Mouse (Mus musculus) heart, postnatal 0 days (tissue): ENCODE results near the gene Desi1. TPM values are rescaled to one million over a fixed set of nuclear protein-coding genes. Genes with fewer than 3 reads are reported as not detected.

ENCODE experiments used
- ATAC-seq: fragments of 200-750 bp; cut with Nextera tagmentation; 2 replicates; pipeline ENCODE4 v1.8.0; 2017; ENCODE audit warnings: low read depth, moderate number of reproducible peaks, moderate library complexity; ENCODE audit not compliant: insufficient read depth
- DNase-seq: peaks from one replicate; pipeline ENCODE4 v3.0.0-alpha.2; 2016; ENCODE audit warnings: low spot score
- H3K27ac ChIP-seq: fragments of 300-500 bp; sonication (generic); 2 replicates; pipeline ENCODE4 v1.5.1; 2014; ENCODE audit warnings: low read depth, mild to moderate bottlenecking
- H3K27me3 ChIP-seq: fragments of 300-500 bp; sonication (generic); 2 replicates; pipeline ENCODE4 v1.6.1; 2014; ENCODE audit warnings: low read length, mixed read lengths; ENCODE audit not compliant: control insufficient read depth, insufficient read depth
- H3K36me3 ChIP-seq: fragments of 300-500 bp; sonication (generic); replicated peaks from 2 replicates; pipeline ENCODE4 v1.6.1; 2014; ENCODE audit warnings: low read length, mixed read lengths; ENCODE audit not compliant: control insufficient read depth, insufficient read depth
- H3K4me1 ChIP-seq: fragments of 300-500 bp; sonication (generic); 2 replicates; pipeline ENCODE4 v1.6.1; 2014; ENCODE audit warnings: antibody characterized with exemption; ENCODE audit not compliant: control insufficient read depth, insufficient read depth
- H3K4me2 ChIP-seq: fragments of 300-500 bp; sonication (generic); 2 replicates; pipeline ENCODE4 v1.6.1; 2014; ENCODE audit warnings: low read depth, mild to moderate bottlenecking, low read length, moderate library complexity
- H3K4me3 ChIP-seq: fragments of 300-500 bp; sonication (generic); 2 replicates; pipeline ENCODE4 v1.5.1; 2014; ENCODE audit warnings: low read depth, low read length
- H3K9ac ChIP-seq: fragments of 300-500 bp; sonication (generic); replicated peaks from 2 replicates; pipeline ENCODE4 v1.6.1; 2014; ENCODE audit warnings: low read depth, low read length, mixed read lengths
- H3K9me3 ChIP-seq: fragments of 300-500 bp; sonication (generic); replicated peaks from 2 replicates; pipeline ENCODE4 v1.6.1; 2016; ENCODE audit warnings: low read length; ENCODE audit not compliant: control insufficient read depth
- CTCF ChIP-seq: IDR thresholded peaks from 2 replicates; pipeline ENCODE4 v1.5.1; 2016; ENCODE audit warnings: antibody characterized with exemption, control low read depth, low read depth
- EP300 ChIP-seq: IDR thresholded peaks from 2 replicates; pipeline ENCODE4 v1.6.1; 2016; ENCODE audit warnings: antibody characterized with exemption, low read depth
- WGBS: fragments of 180-500 bp; shearing (Covaris S2); extraction: QIAGEN DNeasy Blood & Tissue Kit; methylation state at CpG from one replicate; pipeline ENCODE4 v1.1.7; 2014; 5-methylcytosine and 5-hydroxymethylcytosine counted together
- polyA plus RNA-seq: library from polyadenylated mRNA; unstranded; fragments of >200 nt; fragmentation: Nextera tagmentation; extraction: Ambion mirVana; gene quantifications from 2 replicates; pipeline ENCODE4 v1.2.1, GENCODE M21; 2015
- total RNA-seq: library from RNA; depleted of rRNA; stranded (reverse); fragments of >200 nt; gene quantifications from 2 replicates; pipeline ENCODE4 v1.2.3, GENCODE M21; 2014; ENCODE audit warnings: low replicate concordance

Gene Desi1
- total and polyA plus RNA-seq, 2 experiments from 2014 or later, result 13.6 to 15.4 TPM

DNA sequence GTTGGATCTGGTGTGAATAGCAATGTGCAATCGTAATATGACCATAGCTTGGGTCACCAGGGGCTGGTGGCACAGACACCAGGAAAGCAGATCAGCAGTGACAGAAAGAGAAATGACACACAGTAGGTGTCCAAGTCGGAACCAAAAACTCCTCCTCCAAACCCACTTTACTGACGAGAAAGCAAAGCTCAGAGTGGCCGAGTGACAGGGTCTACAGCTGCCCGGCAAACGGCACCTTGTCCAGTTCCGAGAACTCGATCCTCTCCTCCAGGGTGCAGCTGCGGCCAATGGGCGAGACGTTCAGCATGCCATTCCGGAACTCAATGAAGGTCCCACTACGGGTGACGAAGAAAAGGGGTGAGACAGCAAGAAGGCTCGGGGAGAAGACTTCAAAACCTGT lies 78.2 kb downstream of the Desi1 start:
- ATAC-seq (no peak), DNase-seq (no peak)
- no peak overlapping the region for H3K9ac ChIP-seq
- H3K27ac ChIP-seq, result no peak overlapping the region
- no peak overlapping the region for H3K4me3 ChIP-seq
- 94% methylated on average over 15 of the region's 15 CpGs for WGBS
- H3K36me3 ChIP-seq, result peaks cover 11% of the 10 kb centered on the region
- no peak for TF ChIP-seq CTCF
- no peak for TF ChIP-seq EP300
- 0 out of 2 replicates have a peak, but pooled peaks cover 3% of the 10 kb centered on the region for H3K4me1 ChIP-seq
- no peaks in the 10 kb centered on the region for H3K9me3 ChIP-seq
- H3K27me3 ChIP-seq, result no peaks in the 10 kb centered on the region
- H3K4me2 ChIP-seq, result no peak overlapping the region

DNA sequence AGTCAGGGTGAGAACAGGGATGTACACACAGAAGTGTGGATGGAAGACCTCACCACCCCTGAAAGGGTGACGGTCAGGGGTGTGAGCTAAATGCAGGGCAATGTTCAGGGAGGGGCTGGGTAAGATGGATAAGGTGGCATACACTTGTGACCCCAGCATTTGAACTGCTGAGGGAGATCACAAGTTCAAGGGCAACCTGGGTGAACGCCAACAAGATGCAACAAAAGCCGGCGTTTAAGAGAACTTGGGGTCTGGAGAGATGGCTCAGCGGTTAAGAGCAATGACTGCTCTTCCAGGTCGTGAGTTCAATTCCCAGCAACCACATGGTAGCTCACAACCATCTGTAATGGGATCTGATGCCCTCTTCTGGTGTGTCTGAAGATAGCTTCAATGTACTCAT lies 78.9 kb downstream of the Desi1 start:
- H3K36me3 ChIP-seq, result peaks cover 11% of the 10 kb centered on the region
- H3K27ac ChIP-seq, result no peak overlapping the region
- WGBS, result 91% methylated on average over 6 of the region's 6 CpGs
- no peak for TF ChIP-seq EP300
- no peak overlapping the region for H3K4me2 ChIP-seq
- no peaks in the 10 kb centered on the region for H3K27me3 ChIP-seq
- H3K4me3 ChIP-seq, result no peak overlapping the region
- no peaks in the 10 kb centered on the region for H3K4me1 ChIP-seq
- DNase-seq (no peak), ATAC-seq (no peak)
- H3K9me3 ChIP-seq, result no peaks in the 10 kb centered on the region
- H3K9ac ChIP-seq, result no peak overlapping the region

DNA sequence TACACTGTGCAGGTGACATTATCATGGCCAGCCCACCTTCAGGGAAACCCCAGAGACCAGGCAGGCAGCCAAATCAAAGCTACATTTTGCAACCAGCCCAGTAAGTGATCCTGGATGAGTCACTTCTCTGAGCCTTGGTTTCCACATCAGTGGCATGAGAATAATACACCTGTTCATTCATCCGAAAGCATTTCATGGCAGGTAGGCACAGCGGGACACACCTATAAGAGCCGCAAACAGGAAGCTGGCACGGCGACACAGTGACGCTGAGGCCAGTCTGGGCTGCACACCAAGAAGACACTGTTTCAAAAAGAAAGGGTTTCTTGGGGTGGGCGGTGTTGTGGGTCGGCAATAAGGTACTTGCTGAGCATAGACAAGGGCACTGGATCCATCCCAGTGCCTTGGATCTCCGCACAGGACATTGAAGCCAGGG lies 79.5 kb downstream of the Desi1 start:
- H3K27me3 ChIP-seq, result no peaks in the 10 kb centered on the region
- H3K9ac ChIP-seq, result no peak overlapping the region
- no peak overlapping the region for H3K4me2 ChIP-seq
- TF ChIP-seq EP300 (no peak), CTCF (no peak)
- H3K4me1 ChIP-seq, result no peaks in the 10 kb centered on the region
- peaks cover 11% of the 10 kb centered on the region for H3K36me3 ChIP-seq
- DNase-seq (no peak), ATAC-seq (no peak)
- 91% methylated on average over 9 of the region's 9 CpGs for WGBS
- no peaks in the 10 kb centered on the region for H3K9me3 ChIP-seq
- H3K27ac ChIP-seq, result no peak overlapping the region
- H3K4me3 ChIP-seq, result no peak overlapping the region

DNA sequence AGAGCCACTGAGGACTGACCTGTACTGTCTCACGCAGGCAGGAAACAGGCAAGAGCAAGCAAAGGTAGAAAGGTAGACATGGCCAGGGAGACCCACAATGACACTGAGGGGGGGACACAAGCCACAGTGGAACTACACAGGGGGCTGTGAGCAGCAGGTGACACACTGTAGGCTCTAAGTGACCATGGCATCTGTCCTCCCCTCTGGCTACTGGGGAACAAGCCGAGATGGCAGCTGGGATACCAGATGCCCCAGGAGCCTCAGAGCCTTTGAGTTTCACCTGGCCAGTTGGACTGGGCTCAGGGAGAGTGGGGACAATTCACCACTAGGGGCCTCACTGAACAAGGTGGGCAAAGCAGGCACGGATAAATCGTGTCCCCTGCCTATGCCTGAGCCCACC lies 81.4 kb downstream of the Desi1 start:
- no peak overlapping the region for H3K27ac ChIP-seq
- TF ChIP-seq EP300, result no peak
- TF ChIP-seq CTCF, result no peak
- no peak for DNase-seq
- H3K4me3 ChIP-seq, result no peak overlapping the region
- H3K27me3 ChIP-seq, result no peaks in the 10 kb centered on the region
- no peaks in the 10 kb centered on the region for H3K4me1 ChIP-seq
- no peak overlapping the region for H3K9ac ChIP-seq
- no peak overlapping the region for H3K4me2 ChIP-seq
- 77% methylated on average over 4 of the region's 4 CpGs for WGBS
- ATAC-seq, result no peak
- no peaks in the 10 kb centered on the region for H3K9me3 ChIP-seq
- peaks cover 11% of the 10 kb centered on the region for H3K36me3 ChIP-seq

DNA sequence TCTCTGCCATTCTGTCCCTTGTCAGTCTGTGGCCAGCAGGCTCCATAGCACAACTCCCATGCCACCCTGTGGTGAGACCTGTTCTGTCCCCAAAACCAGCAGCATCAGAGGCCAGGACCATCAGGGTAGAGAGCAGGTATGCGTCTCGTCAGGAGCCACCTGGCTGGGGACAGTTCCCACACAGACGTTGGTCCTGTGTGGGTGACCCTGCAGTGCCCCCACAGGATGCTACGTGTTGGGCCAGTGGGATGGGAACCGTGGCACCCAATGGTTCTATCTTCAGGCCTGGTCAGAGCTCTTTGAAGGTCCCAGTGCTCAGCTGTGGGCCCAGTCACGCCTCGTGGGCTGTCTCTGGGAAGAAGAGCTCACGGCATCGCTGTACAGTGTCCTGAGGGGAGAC lies 82.5 kb downstream of the Desi1 start:
- ATAC-seq (no peak), DNase-seq (no peak)
- no peak overlapping the region for H3K9ac ChIP-seq
- no peaks in the 10 kb centered on the region for H3K4me1 ChIP-seq
- H3K9me3 ChIP-seq, result no peaks in the 10 kb centered on the region
- 82% methylated on average over 9 of the region's 9 CpGs for WGBS
- peaks cover 11% of the 10 kb centered on the region for H3K36me3 ChIP-seq
- TF ChIP-seq EP300 (no peak), CTCF (no peak)
- H3K4me2 ChIP-seq, result no peak overlapping the region
- no peaks in the 10 kb centered on the region for H3K27me3 ChIP-seq
- H3K4me3 ChIP-seq, result no peak overlapping the region
- no peak overlapping the region for H3K27ac ChIP-seq

DNA sequence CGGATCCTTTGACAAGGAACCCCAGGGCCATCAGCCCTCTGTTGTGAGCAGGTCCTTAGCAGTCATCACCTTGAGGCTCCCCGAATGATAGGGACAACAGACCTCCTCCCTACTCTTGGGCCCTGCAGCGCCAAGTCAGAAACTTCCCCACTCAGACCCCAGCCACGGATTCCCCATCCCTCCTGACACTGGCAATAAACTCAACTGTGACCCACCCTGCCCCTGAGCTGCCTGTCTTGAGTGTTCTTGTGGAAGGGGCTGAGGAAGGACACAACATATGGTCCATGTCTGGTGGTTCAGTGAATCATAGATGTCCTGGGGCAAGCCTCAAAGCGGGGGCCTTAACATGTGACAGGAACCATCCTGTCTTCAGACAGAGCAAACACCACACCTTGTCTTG lies 82.9 kb downstream of the Desi1 start:
- no peak overlapping the region for H3K4me3 ChIP-seq
- ATAC-seq (peak; percentile 17; the same call in 1 of the 2 replicates), DNase-seq (no peak)
- no peaks in the 10 kb centered on the region for H3K4me1 ChIP-seq
- no peak overlapping the region for H3K9ac ChIP-seq
- H3K9me3 ChIP-seq, result no peaks in the 10 kb centered on the region
- WGBS, result 85% methylated on average over 5 of the region's 5 CpGs
- no peak overlapping the region for H3K27ac ChIP-seq
- no peaks in the 10 kb centered on the region for H3K27me3 ChIP-seq
- TF ChIP-seq EP300 (no peak), CTCF (no peak)
- H3K36me3 ChIP-seq, result peaks cover 6% of the 10 kb centered on the region
- no peak overlapping the region for H3K4me2 ChIP-seq
